Mouse (Mus musculus) gastrocnemius, adult 2 months (tissue): Measurements from ENCODE around the gene Lurap1. TPM values are rescaled to one million over a fixed set of nuclear protein-coding genes. Genes with fewer than 3 reads are reported as not detected.

Experiments
- DNase-seq: peaks from one replicate; pipeline ENCODE4 v3.0.0; 2022
- H3K27ac ChIP-seq: fragments of 200-600 bp; 2 replicates; pipeline ENCODE4 v1.8.1; 2022; ENCODE audit warnings: mild to moderate bottlenecking
- H3K4me3 ChIP-seq: fragments of 200-600 bp; 2 replicates; pipeline ENCODE4 v1.8.1; 2022; ENCODE audit warnings: mild to moderate bottlenecking, moderate library complexity
- CTCF ChIP-seq: fragments of 200-600 bp; IDR thresholded peaks from 2 replicates; pipeline ENCODE4 v1.8.1; 2022; ENCODE audit warnings: antibody characterized with exemption, mild to moderate bottlenecking, moderate library complexity
- intact Hi-C: fragments of 180-260 bp; cut with DNase I; formaldehyde crosslinking; loops from one replicate; pipeline ENCODE4 v1.15.1; 2025
- total RNA-seq, 2 experiments: library from RNA; stranded (reverse); gene quantifications; 2 replicates each; pipeline ENCODE4 v1.2.3; 2021

The Lurap1 gene
- total RNA-seq, 2 experiments from 2014 or later = 4.9 to 6.9 TPM

- intact Hi-C loops = no loop called here
- peak overlapping the region; percentile 98 for H3K27ac ChIP-seq
- TF ChIP-seq CTCF = no peak
- DNase-seq = peak; percentile 87
- H3K4me3 ChIP-seq = peak overlapping the region; percentile 95
These were observed 829 bp downstream of the Lurap1 start for GRCm38 (mm10) chr4:116150156-116150861.

- DNase-seq = no peak
- intact Hi-C loops = no loop called here
- Histone ChIP-seq H3K27ac (peak overlapping the region; percentile 98), H3K4me3 (peak overlapping the region; percentile 95)
- TF ChIP-seq CTCF = no peak
These were observed 1.4 kb downstream of the Lurap1 start for GRCm38 (mm10) chr4:116149812-116150155.

- DNase-seq = peak; percentile 85
- peak overlapping the region; percentile 93 for H3K27ac ChIP-seq
- no peak for TF ChIP-seq CTCF
- peak overlapping the region; percentile 79 for H3K4me3 ChIP-seq
- intact Hi-C loops = no loop called here
These were observed 7.0 kb downstream of the Lurap1 start for GRCm38 (mm10) chr4:116143891-116144717.

GRCm38 (mm10) chr4:116143317-116143811 lies 7.8 kb downstream of the Lurap1 start:
- no peak for TF ChIP-seq CTCF
- DNase-seq = peak; percentile 65
- peak overlapping the region; percentile 93 for H3K27ac ChIP-seq
- intact Hi-C loops = no loop called here
- peak overlapping the region; percentile 79 for H3K4me3 ChIP-seq

GRCm38 (mm10) chr4:116142269-116142668 lies 8.9 kb downstream of the Lurap1 start:
- intact Hi-C loops = no loop called here
- no peak for TF ChIP-seq CTCF
- no peak for DNase-seq
- peak overlapping the region; percentile 79 for H3K4me3 ChIP-seq
- peak overlapping the region; percentile 93 for H3K27ac ChIP-seq

- no peak overlapping the region for H3K4me3 ChIP-seq
- DNase-seq = no peak
- TF ChIP-seq CTCF = no peak
- peak overlapping the region; percentile 93 for H3K27ac ChIP-seq
- intact Hi-C loops = no loop called here
These were observed 9.4 kb downstream of the Lurap1 start for GRCm38 (mm10) chr4:116141736-116142135.

GRCm38 (mm10) chr4:116140801-116141574 lies 10.2 kb downstream of the Lurap1 start:
- no peak for DNase-seq
- intact Hi-C loops = no loop called here
- H3K27ac ChIP-seq = peak overlapping the region; percentile 93
- TF ChIP-seq CTCF = no peak
- H3K4me3 ChIP-seq = no peak overlapping the region

GRCm38 (mm10) chr4:116137421-116137996 lies 13.6 kb downstream of the Lurap1 start:
- intact Hi-C loops = no loop called here
- no peak for TF ChIP-seq CTCF
- H3K4me3 ChIP-seq = no peak overlapping the region
- no peak overlapping the region for H3K27ac ChIP-seq
- no peak for DNase-seq

GRCm38 (mm10) chr4:116134990-116135389 lies 16.1 kb downstream of the Lurap1 start:
- DNase-seq = no peak
- Histone ChIP-seq H3K4me3 (no peak overlapping the region), H3K27ac (no peak overlapping the region)
- TF ChIP-seq CTCF = peak; percentile 82
- intact Hi-C loops = no loop called here

- Histone ChIP-seq H3K27ac (no peak overlapping the region), H3K4me3 (no peak overlapping the region)
- intact Hi-C loops = no loop called here
- no peak for TF ChIP-seq CTCF
- no peak for DNase-seq
These were observed 18.0 kb downstream of the Lurap1 start for GRCm38 (mm10) chr4:116133126-116133525.

GRCm38 (mm10) chr4:116127956-116128355 lies 23.2 kb downstream of the Lurap1 start:
- no peak for DNase-seq
- H3K4me3 ChIP-seq = no peak overlapping the region
- no peak overlapping the region for H3K27ac ChIP-seq
- intact Hi-C loops = no loop called here
- TF ChIP-seq CTCF = no peak

GRCm38 (mm10) chr4:116125803-116126386 lies 25.2 kb downstream of the Lurap1 start:
- no peak overlapping the region for H3K4me3 ChIP-seq

More at GRCm38 (mm10) chr4:116125803-116126386, 25.2 kb downstream of the Lurap1 start:
- no peak overlapping the region for H3K27ac ChIP-seq
- intact Hi-C loops = no loop called here
- DNase-seq = no peak
- TF ChIP-seq CTCF = no peak
